Mouse (Mus musculus): ENCODE measurements around the gene Taok1. TPM values are rescaled to one million over a fixed set of nuclear protein-coding genes. Genes with fewer than 3 reads are reported as not detected.
A peak's percentile ranks its signal among the peaks of the same experiment; 100 is the strongest.

Taok1 gene
- polyA plus RNA-seq, 1 experiment, result 9.2 TPM

- TF ChIP-seq TCF3 (IDR thresholded peaks at IDR 0.05; ENCODE audit: insufficient read length, low read depth) (no peak), TCF12 (IDR thresholded peaks at IDR 0.05; ENCODE audit: insufficient read depth, poor library complexity, severe bottlenecking) (no peak), REST (IDR thresholded peaks at IDR 0.05; ENCODE audit: insufficient read depth, insufficient read length) (no peak), MAX (IDR thresholded peaks at IDR 0.05; ENCODE audit: low read depth) (no peak), MYOG (IDR thresholded peaks at IDR 0.05; ENCODE audit: control insufficient read depth in 1 of 3, insufficient read depth in 1 of 3, insufficient read length in 2 of 3, low read depth in 2 of 3) (no peak), CEBPB (IDR thresholded peaks at IDR 0.05; ENCODE audit: insufficient read depth, poor library complexity, severe bottlenecking) (no peak), MYOD1 (IDR thresholded peaks at IDR 0.05; ENCODE audit: control insufficient read depth in 1 of 3, insufficient read length in 2 of 3, low read depth in 2 of 3) (no peak), POLR2A (IDR thresholded peaks at IDR 0.05; ENCODE audit: insufficient read length, low read depth) (no peak), E2F4 (IDR thresholded peaks at IDR 0.05; ENCODE audit: insufficient read depth) (no peak), SRF (IDR thresholded peaks at IDR 0.05; ENCODE audit: control insufficient read depth, insufficient read length, low read depth) (no peak), POLR2AphosphoS2 (IDR thresholded peaks at IDR 0.05; ENCODE audit: insufficient read length, low read depth) (no peak), USF1 (IDR thresholded peaks at IDR 0.05; ENCODE audit: low read depth) (no peak)
- Histone ChIP-seq H3K4me2 (ENCODE audit: low read depth) (no peak overlapping the region), H3ac (ENCODE audit: control insufficient read depth, insufficient read length) (no peak overlapping the region), H3K79me2 (ENCODE audit: control insufficient read depth, insufficient read depth) (no peaks in the 10 kb centered on the region), H3K36me3 (ENCODE audit: control insufficient read depth, insufficient read depth) (no peaks in the 10 kb centered on the region), H3K27me3 (ENCODE audit: control insufficient read depth, insufficient read depth, insufficient read length) (no peaks in the 10 kb centered on the region), H3K4me3 (no peak overlapping the region)
Observed at GRCm38 (mm10) chr11:77516553-77517425, 90.8 kb downstream of the Taok1 start.

- H3ac ChIP-seq (ENCODE audit: control insufficient read depth, insufficient read length), result peak within 1 kb of the TSS; percentile 34
- peak within 1 kb of the TSS; percentile 70 for H3K4me3 ChIP-seq
- H3K36me3 ChIP-seq (ENCODE audit: control insufficient read depth, insufficient read depth), result no peaks in the 10 kb centered on the region
- no peaks in the 10 kb centered on the region for H3K27me3 ChIP-seq (ENCODE audit: control insufficient read depth, insufficient read depth, insufficient read length)
- H3K4me2 ChIP-seq (ENCODE audit: low read depth), result peak within 1 kb of the TSS; percentile 93
- TF ChIP-seq MAX (IDR thresholded peaks at IDR 0.05; ENCODE audit: low read depth), result no peak
- no peaks in the 10 kb centered on the region for H3K79me2 ChIP-seq (ENCODE audit: control insufficient read depth, insufficient read depth)
Observed at GRCm38 (mm10) chr11:77515637-77516552, 91.7 kb downstream of the Taok1 start, which contains the start of gene Trp53i13. Trp53i13 (minus strand) TSS chr11:77515980.

- Histone ChIP-seq H3K79me2 (ENCODE audit: control insufficient read depth, insufficient read depth) (no peaks in the 10 kb centered on the region), H3K4me2 (ENCODE audit: low read depth) (peak within 1 kb of the TSS; percentile 93), H3ac (ENCODE audit: control insufficient read depth, insufficient read length) (peak within 1 kb of the TSS; percentile 34), H3K4me3 (peak within 1 kb of the TSS; percentile 70), H3K27me3 (ENCODE audit: control insufficient read depth, insufficient read depth, insufficient read length) (no peaks in the 10 kb centered on the region), H3K36me3 (ENCODE audit: control insufficient read depth, insufficient read depth) (no peaks in the 10 kb centered on the region)
- TF ChIP-seq E2F4 (IDR thresholded peaks at IDR 0.05; ENCODE audit: insufficient read depth), result no peak
- TF ChIP-seq USF1 (IDR thresholded peaks at IDR 0.05; ENCODE audit: low read depth), result no peak
- TF ChIP-seq MYOG (IDR thresholded peaks at IDR 0.05; ENCODE audit: control insufficient read depth in 1 of 3, insufficient read depth in 1 of 3, insufficient read length in 2 of 3, low read depth in 2 of 3), result peak in 1 of 3 experiments; percentile 21
- TF ChIP-seq TCF3 (IDR thresholded peaks at IDR 0.05; ENCODE audit: insufficient read length, low read depth), result no peak
- peak; percentile 54 for TF ChIP-seq POLR2AphosphoS2 (IDR thresholded peaks at IDR 0.05; ENCODE audit: insufficient read length, low read depth)
- TF ChIP-seq CEBPB (IDR thresholded peaks at IDR 0.05; ENCODE audit: insufficient read depth, poor library complexity, severe bottlenecking), result no peak
- peak; percentile 65 for TF ChIP-seq POLR2A (IDR thresholded peaks at IDR 0.05; ENCODE audit: insufficient read length, low read depth)
- no peak for TF ChIP-seq MYOD1 (IDR thresholded peaks at IDR 0.05; ENCODE audit: control insufficient read depth in 1 of 3, insufficient read length in 2 of 3, low read depth in 2 of 3)
Observed at GRCm38 (mm10) chr11:77514832-77515636, 92.6 kb downstream of the Taok1 start, which contains the start of gene Abhd15. Abhd15 (plus strand) TSS chr11:77515121.

- TF ChIP-seq POLR2AphosphoS2 (IDR thresholded peaks at IDR 0.05; ENCODE audit: insufficient read length, low read depth) (no peak), MYOG (IDR thresholded peaks at IDR 0.05; ENCODE audit: control insufficient read depth in 1 of 3, insufficient read depth in 1 of 3, insufficient read length in 2 of 3, low read depth in 2 of 3) (peak in 1 of 3 experiments; percentile 33), POLR2A (IDR thresholded peaks at IDR 0.05; ENCODE audit: insufficient read length, low read depth) (no peak), MYOD1 (IDR thresholded peaks at IDR 0.05; ENCODE audit: control insufficient read depth in 1 of 3, insufficient read length in 2 of 3, low read depth in 2 of 3) (peak in 1 of 3 experiments; percentile 28), E2F4 (IDR thresholded peaks at IDR 0.05; ENCODE audit: insufficient read depth) (no peak)
- Histone ChIP-seq H3K36me3 (ENCODE audit: control insufficient read depth, insufficient read depth) (no peaks in the 10 kb centered on the region), H3K4me3 (peak overlapping the region; percentile 70), H3K27me3 (ENCODE audit: control insufficient read depth, insufficient read depth, insufficient read length) (no peaks in the 10 kb centered on the region), H3K79me2 (ENCODE audit: control insufficient read depth, insufficient read depth) (no peaks in the 10 kb centered on the region), H3K4me2 (ENCODE audit: low read depth) (peak overlapping the region; percentile 93), H3ac (ENCODE audit: control insufficient read depth, insufficient read length) (peak overlapping the region; percentile 34)
Observed at GRCm38 (mm10) chr11:77514281-77514831, 93.3 kb downstream of the Taok1 start.

Data from myocyte (in vitro differentiated cells).